Mouse (Mus musculus): ENCODE results near the gene Lrrc49.

DNA sequence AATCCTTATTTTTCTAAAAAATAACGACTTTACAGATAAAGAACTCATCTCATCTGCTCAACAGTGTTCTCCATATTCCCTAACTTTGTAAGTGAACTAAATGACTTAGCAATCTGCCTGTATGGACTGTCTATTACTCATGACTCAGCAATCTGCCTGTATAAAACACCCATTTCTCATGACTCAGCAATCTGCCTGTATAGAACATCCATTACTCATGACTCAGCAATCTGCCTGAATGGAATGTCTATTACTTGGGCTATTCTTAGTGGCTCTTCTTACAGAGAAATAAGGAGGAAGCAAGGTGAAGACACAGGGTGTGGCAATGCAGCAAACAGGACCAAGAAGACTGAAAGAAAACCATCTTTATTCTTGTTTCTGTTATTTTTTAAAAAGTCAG is 34.8 kb downstream of the Lrrc49 start:
- TF ChIP-seq CTCF (IDR thresholded peaks at IDR 0.05; ENCODE audit: borderline replicate concordance, control insufficient read depth, extremely low read depth, insufficient read depth, low read length, poor library complexity): no peak
- no peak for TF ChIP-seq POLR2A (IDR thresholded peaks at IDR 0.05; ENCODE audit: control insufficient read depth, extremely low read depth, insufficient read depth, low read length, poor library complexity)

All from thymus, adult 2 months (tissue).